Mouse (Mus musculus) small intestine, adult 2 months (tissue): ENCODE data around the gene Ppp1r14b.

ENCODE experiments used
- CTCF ChIP-seq: fragments of 200-500 bp; IDR thresholded peaks from 2 replicates; pipeline ENCODE4 v1.5.1; 2012; ENCODE audit warnings: low read depth, mild to moderate bottlenecking, control low read depth, inconsistent platforms, low read length, moderate library complexity, mixed read lengths; ENCODE audit not compliant: insufficient replicate concordance, insufficient read length; ENCODE audit errors: extremely low read depth
- POLR2A ChIP-seq: fragments of 200-500 bp; IDR thresholded peaks from 2 replicates; pipeline ENCODE4 v1.6.1; 2012; ENCODE audit warnings: low read depth, mild to moderate bottlenecking, control low read depth, inconsistent platforms, low read length, moderate library complexity

DNA sequence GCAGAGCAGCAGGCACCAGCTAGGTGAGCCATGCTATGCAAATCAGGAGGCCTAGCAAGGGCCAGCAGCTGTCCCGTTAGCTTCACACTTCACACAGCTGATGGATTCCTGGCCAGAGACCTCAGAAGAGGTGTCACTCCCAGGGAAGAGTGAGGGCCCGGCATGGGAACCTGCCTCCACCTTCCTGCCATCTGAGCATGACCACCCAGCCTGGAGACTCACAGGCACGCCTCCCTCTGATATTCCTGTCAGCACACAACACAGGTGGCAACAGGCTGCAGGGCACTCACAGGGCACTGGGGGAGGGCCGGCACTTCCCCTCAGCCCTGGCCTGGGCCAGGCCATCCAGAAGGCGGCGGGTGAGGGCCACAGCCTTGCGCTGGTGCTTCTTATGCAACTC lies 19.3 kb upstream of the Ppp1r14b start:
- TF ChIP-seq CTCF (no peak), POLR2A (no peak)
